Mouse (Mus musculus) MN1 (cell line): ENCODE results near the gene Prox1.

Source experiments
- DNase-seq: peaks from one replicate; pipeline ENCODE4 v3.0.0-alpha.2; 2016; ENCODE audit warnings: low spot score

Prox1 gene

GRCm38 (mm10) chr1:190169911-190170818 lies at the start of gene Prox1:
TSS of gene Prox1 (minus strand) at chr1:190170714.
- no peak for DNase-seq

- no peak for DNase-seq
Measured at GRCm38 (mm10) chr1:190216621-190217020, 46.1 kb upstream of the Prox1 start.

- DNase-seq, result no peak
Measured at GRCm38 (mm10) chr1:190214626-190215025, 44.1 kb upstream of the Prox1 start.

GRCm38 (mm10) chr1:190213175-190213574 lies 42.7 kb upstream of the Prox1 start:
- DNase-seq, result no peak

- DNase-seq, result no peak
Measured at GRCm38 (mm10) chr1:190207246-190207645, 36.7 kb upstream of the Prox1 start.

- no peak for DNase-seq
Measured at GRCm38 (mm10) chr1:190205691-190206090, 35.2 kb upstream of the Prox1 start.

GRCm38 (mm10) chr1:190204378-190205070 lies 34.0 kb upstream of the Prox1 start:
- no peak for DNase-seq

GRCm38 (mm10) chr1:190201696-190202095 lies 31.2 kb upstream of the Prox1 start:
- DNase-seq, result no peak

GRCm38 (mm10) chr1:190200996-190201395 lies 30.5 kb upstream of the Prox1 start:
- no peak for DNase-seq

GRCm38 (mm10) chr1:190198247-190198646 lies 27.7 kb upstream of the Prox1 start:
- no peak for DNase-seq

- DNase-seq, result no peak
Measured at GRCm38 (mm10) chr1:190192011-190192410, 21.5 kb upstream of the Prox1 start.

- DNase-seq, result no peak
Measured at GRCm38 (mm10) chr1:190190231-190190965, 19.9 kb upstream of the Prox1 start.

- DNase-seq, result no peak
Measured at GRCm38 (mm10) chr1:190189125-190189524, 18.6 kb upstream of the Prox1 start.

GRCm38 (mm10) chr1:190186336-190186735 lies 15.8 kb upstream of the Prox1 start:
- DNase-seq, result no peak

GRCm38 (mm10) chr1:190185284-190185683 lies 14.8 kb upstream of the Prox1 start:
- no peak for DNase-seq

- DNase-seq, result no peak
Measured at GRCm38 (mm10) chr1:190183574-190183973, 13.1 kb upstream of the Prox1 start.

- no peak for DNase-seq
Measured at GRCm38 (mm10) chr1:190181765-190182164, 11.3 kb upstream of the Prox1 start.

- no peak for DNase-seq
Measured at GRCm38 (mm10) chr1:190180861-190181260, 10.3 kb upstream of the Prox1 start.

- DNase-seq, result no peak
Measured at GRCm38 (mm10) chr1:190176961-190177360, 6.4 kb upstream of the Prox1 start.

- DNase-seq, result no peak
Measured at GRCm38 (mm10) chr1:190174671-190175661, 4.5 kb upstream of the Prox1 start.

- no peak for DNase-seq
Measured at GRCm38 (mm10) chr1:190174231-190174630, 3.7 kb upstream of the Prox1 start.
